Mouse (Mus musculus) bone marrow macrophage, adult 2 months (primary cell): Measurements from ENCODE around the gene Fads1.

Experiments
- CTCF ChIP-seq: IDR thresholded peaks from 2 replicates; pipeline ENCODE4 v1.5.1; 2012; ENCODE audit warnings: low read depth, mild to moderate bottlenecking, low read length, moderate library complexity
- POLR2A ChIP-seq: IDR thresholded peaks from 2 replicates; pipeline ENCODE4 v1.6.1; 2012; ENCODE audit warnings: mild to moderate bottlenecking, low read depth, low read length, borderline replicate concordance

DNA sequence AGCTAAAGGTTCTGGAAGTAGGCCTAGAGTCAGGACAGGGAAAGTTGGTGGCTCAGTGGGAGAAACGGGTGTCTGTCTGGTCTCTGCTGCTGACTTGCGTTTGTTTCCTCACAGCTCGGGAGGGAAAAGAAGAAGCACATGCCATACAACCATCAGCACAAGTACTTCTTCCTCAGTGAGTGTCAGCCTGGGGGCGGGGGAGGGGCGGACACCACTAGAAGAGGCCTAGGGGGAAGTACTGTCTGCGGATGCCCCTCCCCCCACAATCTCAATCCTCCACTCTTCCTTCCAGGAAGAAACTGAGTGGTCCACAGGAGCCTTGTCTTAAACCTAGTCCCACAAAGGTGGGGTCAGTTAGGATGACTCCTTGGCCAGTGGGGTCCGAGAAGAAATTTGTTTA lies 8.6 kb downstream of the Fads1 start:
- TF ChIP-seq POLR2A = no peak
- no peak for TF ChIP-seq CTCF
